Mouse (Mus musculus): ENCODE data around the gene Exoc8. TPM values are rescaled to one million over a fixed set of nuclear protein-coding genes. Genes with fewer than 3 reads are reported as not detected.

The Exoc8 gene
- 3.7 and 3.9 TPM in 2 replicates for polyA plus RNA-seq (2015; fragmentation: Nextera tagmentation; extraction: Ambion mirVana)

DNA sequence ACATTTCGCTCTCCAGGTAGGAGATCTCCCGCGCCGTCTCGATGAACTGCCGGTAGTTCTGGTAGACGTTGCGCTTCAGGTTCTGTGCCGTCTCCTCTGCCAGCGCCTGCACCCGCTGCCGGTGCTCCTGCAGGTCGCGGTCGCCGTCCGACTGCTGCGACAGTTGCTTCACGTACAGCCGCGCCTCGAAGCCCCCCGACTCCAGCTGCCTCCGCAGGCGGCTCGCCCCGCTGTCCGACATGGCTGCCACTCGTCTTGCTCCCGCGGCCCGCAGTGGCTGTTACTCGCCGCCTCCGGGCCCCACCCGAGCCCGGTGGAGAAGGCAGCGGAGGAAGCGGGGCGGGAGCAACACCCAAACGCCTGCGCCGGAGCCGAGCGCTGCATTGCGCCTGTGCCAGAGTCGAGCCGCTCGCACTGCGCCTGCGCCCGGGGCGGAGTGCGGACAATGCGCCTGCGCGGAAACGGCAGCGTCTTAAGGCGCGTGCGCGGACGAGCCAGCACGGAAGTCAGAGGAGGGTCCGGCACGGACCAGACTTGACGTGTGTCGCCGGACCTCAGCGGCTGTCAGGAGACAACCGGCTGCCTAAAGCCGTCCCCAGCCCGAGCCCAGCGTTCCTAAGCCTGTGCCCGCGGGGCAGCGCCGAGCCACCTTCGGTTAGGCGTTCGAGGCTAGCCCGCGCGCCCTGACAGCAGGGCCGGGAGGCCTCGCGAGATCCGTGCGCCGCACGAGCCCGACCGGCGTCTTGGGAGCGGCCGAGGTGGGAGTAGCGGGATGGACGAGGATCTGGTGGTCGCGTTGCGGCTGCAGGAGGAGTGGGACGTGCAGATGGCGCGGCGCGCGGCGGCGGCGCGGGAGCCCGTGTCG is at the start of gene Exoc8, which contains the start of gene Sprtn:
Exoc8 (minus strand) TSS at position 320 of the 865 bp plus-strand sequence.
Sprtn (plus strand) TSS at position 501 of the 865 bp plus-strand sequence.

DNA sequence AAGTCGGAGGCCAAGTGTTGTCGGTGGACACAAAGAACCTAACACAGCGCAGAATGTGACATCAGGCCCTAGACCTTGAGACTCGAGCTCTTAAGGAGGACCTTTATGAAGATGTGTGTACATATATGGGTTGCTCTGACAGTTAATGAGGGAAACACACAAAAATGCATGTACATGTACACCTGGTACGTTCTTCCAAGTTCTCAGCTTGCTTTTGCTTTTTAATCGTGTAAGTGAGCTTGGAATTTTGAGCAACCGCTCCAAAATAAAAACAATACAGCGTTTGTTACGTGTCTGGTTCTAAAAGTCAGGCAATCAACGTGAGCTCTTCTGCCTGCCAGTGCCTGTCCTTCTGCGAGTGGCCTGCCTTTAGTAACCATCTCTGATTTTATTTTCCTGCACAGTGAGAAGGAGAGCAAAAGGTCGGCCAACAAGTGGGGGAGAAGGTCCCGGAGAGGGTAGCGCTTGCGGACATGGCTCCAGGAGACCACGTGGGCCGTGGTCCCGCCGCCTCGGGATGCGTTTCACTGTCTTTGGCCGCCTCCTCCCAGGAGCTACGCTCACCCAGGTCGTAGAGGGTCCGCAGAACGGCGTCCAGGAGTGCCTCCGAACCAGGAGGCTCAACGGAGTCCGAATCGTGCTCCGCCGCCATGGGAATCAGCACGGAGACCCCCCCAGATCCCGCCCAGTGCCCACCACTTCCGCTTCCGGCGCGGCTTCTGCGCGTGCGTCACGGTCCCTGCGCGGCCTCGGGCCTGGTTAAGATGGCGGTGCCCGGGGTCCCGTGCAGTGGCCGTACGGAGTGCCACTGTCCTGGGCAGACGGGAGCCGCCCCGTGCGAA is 35.0 kb downstream of the Exoc8 start, which contains the start of the genes Gnpat and 2810004N23Rik:
Gnpat (plus strand) TSS at position 713 of the 842 bp plus-strand sequence.
2810004N23Rik (minus strand) TSS at position 800 of the 842 bp plus-strand sequence.

Other genes with a start within 250 kb of the Exoc8 start
- gene 2310022B05Rik, start 234.3 kb downstream of the Exoc8 start, polyA plus RNA-seq (2015; fragmentation: Nextera tagmentation; extraction: Ambion mirVana): 14.7 and 17.0 TPM in 2 replicates
- gene Ttc13, start 175.7 kb downstream of the Exoc8 start, polyA plus RNA-seq (2015; fragmentation: Nextera tagmentation; extraction: Ambion mirVana): 19.0 and 20.0 TPM in 2 replicates
- gene Arv1, start 175.6 kb downstream of the Exoc8 start, polyA plus RNA-seq (2015; fragmentation: Nextera tagmentation; extraction: Ambion mirVana): 6.9 and 7.2 TPM in 2 replicates
- 0.64 and 2.0 TPM in 2 replicates for gene Fam89a, start 145.9 kb downstream of the Exoc8 start, polyA plus RNA-seq (2015; fragmentation: Nextera tagmentation; extraction: Ambion mirVana)
- gene Trim67, start 104.6 kb downstream of the Exoc8 start, polyA plus RNA-seq (2015; fragmentation: Nextera tagmentation; extraction: Ambion mirVana): 0.04 and 0.07 TPM in 2 replicates
- gene Gnpat, start 34.7 kb downstream of the Exoc8 start, polyA plus RNA-seq (2015; fragmentation: Nextera tagmentation; extraction: Ambion mirVana): 103 and 107 TPM in 2 replicates
- 42.7 and 43.1 TPM in 2 replicates for gene 2810004N23Rik, start 34.6 kb downstream of the Exoc8 start, polyA plus RNA-seq (2015; fragmentation: Nextera tagmentation; extraction: Ambion mirVana)
- 3.9 and 5.2 TPM in 2 replicates for gene Sprtn, start 181 bp upstream of the Exoc8 start, polyA plus RNA-seq (2015; fragmentation: Nextera tagmentation; extraction: Ambion mirVana)
- gene Egln1, start 51.6 kb upstream of the Exoc8 start, polyA plus RNA-seq (2015; fragmentation: Nextera tagmentation; extraction: Ambion mirVana): 10.0 TPM in 2 replicates
- 82.3 and 83.9 TPM in 2 replicates for gene Tsnax, start 115.3 kb upstream of the Exoc8 start, polyA plus RNA-seq (2015; fragmentation: Nextera tagmentation; extraction: Ambion mirVana)
- gene Disc1, start 156.5 kb upstream of the Exoc8 start, polyA plus RNA-seq (2015; fragmentation: Nextera tagmentation; extraction: Ambion mirVana): 0.97 and 1.4 TPM in 2 replicates